Mouse (Mus musculus): ENCODE data around the gene Zfp668.
"Not testable (repeated sequence)": the region's sequence is repeated elsewhere in the genome, so short reads cannot be mapped to it uniquely, and the experiment has no call there.

The Zfp668 gene

GRCm38 (mm10) chr7:127840886-127841285 lies 35.7 kb downstream of the Zfp668 start:
- peak; percentile 82 to 84 for DNase-seq

GRCm38 (mm10) chr7:127840031-127840430 lies 36.6 kb downstream of the Zfp668 start:
- DNase-seq: not testable (repeated sequence)

GRCm38 (mm10) chr7:127837878-127838277 lies 38.8 kb downstream of the Zfp668 start:
- DNase-seq: peak in 1 of 2 experiments; percentile 44

GRCm38 (mm10) chr7:127837473-127837872 lies 39.2 kb downstream of the Zfp668 start:
- DNase-seq: peak; percentile 42 to 62

GRCm38 (mm10) chr7:127835550-127835949 lies 41.1 kb downstream of the Zfp668 start:
- DNase-seq: no peak

GRCm38 (mm10) chr7:127824176-127824871 lies 52.3 kb downstream of the Zfp668 start, which contains the start of the genes Stx4a and Stx1b:
Stx4a (plus strand) TSS chr7:127824294.
Stx1b (minus strand) TSS chr7:127824549.
- DNase-seq: peak; percentile 91 to 96

- peak; percentile 67 to 73 for DNase-seq
Observed at GRCm38 (mm10) chr7:127823236-127824171, 53.1 kb downstream of the Zfp668 start.

GRCm38 (mm10) chr7:127822494-127822893 lies 54.1 kb downstream of the Zfp668 start:
- no peak for DNase-seq

- peak in 1 of 2 experiments; percentile 10 for DNase-seq
Observed at GRCm38 (mm10) chr7:127820836-127821509, 55.7 kb downstream of the Zfp668 start.

GRCm38 (mm10) chr7:127817776-127818175 lies 58.9 kb downstream of the Zfp668 start:
- DNase-seq: peak in 1 of 2 experiments; percentile 22

GRCm38 (mm10) chr7:127817053-127817452 lies 59.6 kb downstream of the Zfp668 start:
- no peak for DNase-seq

GRCm38 (mm10) chr7:127815954-127816821 lies 60.4 kb downstream of the Zfp668 start:
- peak; percentile 64 to 67 for DNase-seq

GRCm38 (mm10) chr7:127815116-127815665 lies 61.4 kb downstream of the Zfp668 start:
- DNase-seq: no peak

- peak; percentile 97 for DNase-seq
Observed at GRCm38 (mm10) chr7:127814241-127814921, 62.2 kb downstream of the Zfp668 start.

- no peak for DNase-seq
Observed at GRCm38 (mm10) chr7:127813821-127814220, 62.8 kb downstream of the Zfp668 start.
